Mouse (Mus musculus) frontal cortex, postnatal 14 days (tissue): Measurements from ENCODE around the gene Idua.

Source experiments
- DNase-seq, 2 experiments: peaks; one replicate each; pipeline ENCODE4 v3.0.0; 2022; ENCODE audit warnings: low spot score in 2 of 2

Idua gene

GRCm38 (mm10) chr5:108679909-108680308, 19.8 kb downstream of the Idua start:
- no peak for DNase-seq

DNA sequence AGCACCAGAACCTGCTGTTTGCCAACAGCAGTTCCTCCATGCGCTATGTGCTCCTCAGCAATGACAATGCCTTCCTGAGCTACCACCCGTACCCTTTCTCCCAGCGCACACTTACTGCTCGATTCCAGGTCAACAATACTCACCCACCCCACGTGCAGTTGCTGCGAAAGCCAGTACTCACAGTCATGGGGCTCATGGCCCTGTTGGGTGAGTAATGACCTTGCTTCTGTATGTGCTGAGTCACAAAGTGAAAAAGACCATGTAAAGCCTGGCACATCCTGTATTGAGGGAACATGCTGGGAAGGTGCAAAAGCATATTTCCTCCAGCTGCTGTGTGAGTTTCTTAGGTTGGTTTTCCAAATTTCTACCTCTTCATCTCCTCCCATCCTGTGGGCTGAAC, 20.7 kb downstream of the Idua start:
- DNase-seq = no peak

- no peak for DNase-seq
Measured at GRCm38 (mm10) chr5:108689091-108689490, 29.0 kb downstream of the Idua start.

- DNase-seq = no peak
Measured at GRCm38 (mm10) chr5:108691152-108691551, 31.0 kb downstream of the Idua start.

DNA sequence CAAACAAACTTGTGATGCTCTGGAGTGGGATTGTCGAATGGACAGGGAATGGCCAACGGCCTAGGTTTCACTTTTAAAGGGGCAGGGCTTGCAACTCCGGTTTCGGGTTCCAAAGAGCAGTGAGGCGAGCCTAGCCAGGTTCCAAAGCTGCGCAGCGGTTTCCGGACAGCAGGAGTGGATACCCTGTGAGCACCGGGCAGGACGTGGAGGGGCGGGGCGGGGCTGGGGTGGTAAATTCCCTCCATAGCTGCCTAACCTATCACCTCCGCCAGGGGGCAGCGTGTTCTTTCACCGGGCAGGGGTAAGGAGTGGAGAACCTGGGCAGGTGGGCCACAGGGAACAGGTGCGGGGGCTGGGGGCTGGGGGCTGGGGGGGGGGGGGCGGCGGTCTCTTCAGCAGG, 32.1 kb downstream of the Idua start, which contains the start of gene Fgfrl1:
TSS of gene Fgfrl1 (plus strand) at position 112 of the 400 bp plus-strand sequence.
- no peak for DNase-seq

- peak in 1 of 2 experiments; percentile 65 for DNase-seq
Measured at GRCm38 (mm10) chr5:108693872-108694288, 33.7 kb downstream of the Idua start.

DNA sequence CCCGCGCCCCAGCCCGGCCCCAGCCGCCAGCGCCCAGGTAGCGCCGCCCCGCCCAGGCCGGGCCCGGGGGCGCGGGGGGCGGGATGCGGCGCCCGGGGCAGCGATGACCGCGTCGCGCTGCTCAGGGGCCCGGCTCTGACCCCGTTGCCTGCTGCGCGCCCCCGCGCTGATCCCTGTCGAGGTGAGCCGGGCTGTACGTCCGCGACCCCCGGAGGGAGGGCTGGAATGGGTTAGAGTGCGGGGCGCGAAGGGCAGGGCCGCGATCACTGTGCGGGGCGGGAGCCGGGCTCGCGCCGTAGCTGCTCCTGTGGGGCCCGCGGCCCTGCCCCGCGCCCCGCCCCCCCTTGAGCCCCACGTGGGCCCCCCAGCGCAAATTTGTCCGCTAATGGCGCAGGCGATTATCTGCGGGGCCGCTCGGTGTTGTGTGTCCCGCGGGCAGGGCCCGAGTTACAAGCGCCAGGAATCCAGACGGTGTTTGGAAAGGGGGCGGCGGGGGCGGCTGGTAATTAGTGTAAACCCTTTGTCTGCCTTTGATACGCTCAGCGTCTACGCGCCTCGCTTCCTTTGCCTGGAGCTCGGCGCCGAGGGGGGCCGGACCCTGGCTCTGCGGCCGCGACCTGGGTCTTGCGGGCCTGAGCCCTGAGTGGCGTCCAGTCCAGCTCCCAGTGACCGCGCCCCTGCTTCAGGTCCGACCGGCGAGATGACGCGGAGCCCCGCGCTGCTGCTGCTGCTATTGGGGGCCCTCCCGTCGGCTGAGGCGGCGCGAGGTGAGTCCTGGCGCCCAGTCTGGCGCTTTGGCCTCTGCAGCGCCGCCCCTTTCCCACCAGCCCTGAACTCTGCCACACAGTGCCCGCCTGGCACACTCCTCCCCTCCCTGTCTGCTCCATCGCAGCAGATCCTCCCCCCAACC, 34.5 kb downstream of the Idua start:
- DNase-seq = no peak

DNA sequence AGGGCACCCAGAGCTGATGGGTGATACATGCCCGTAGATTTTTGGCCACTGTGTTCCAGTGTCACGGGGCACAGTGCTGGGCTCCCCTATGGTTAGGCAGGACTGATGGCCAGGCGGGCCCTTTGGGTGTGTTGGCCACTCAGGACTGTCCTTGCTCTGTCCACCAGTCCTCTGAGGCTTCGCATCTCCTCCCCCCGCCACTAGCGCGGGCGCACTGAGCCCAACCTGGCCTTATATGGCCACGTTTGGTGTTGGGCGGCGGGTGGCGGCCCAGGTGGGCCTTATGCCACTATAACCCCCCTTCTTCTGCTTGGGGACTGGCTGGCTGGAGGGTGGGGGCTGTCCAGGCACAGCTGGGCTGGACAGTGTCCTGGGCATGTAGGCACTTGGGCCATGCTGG, 35.7 kb downstream of the Idua start:
- no peak for DNase-seq

GRCm38 (mm10) chr5:108696542-108696941, 36.4 kb downstream of the Idua start:
- DNase-seq = no peak

DNA sequence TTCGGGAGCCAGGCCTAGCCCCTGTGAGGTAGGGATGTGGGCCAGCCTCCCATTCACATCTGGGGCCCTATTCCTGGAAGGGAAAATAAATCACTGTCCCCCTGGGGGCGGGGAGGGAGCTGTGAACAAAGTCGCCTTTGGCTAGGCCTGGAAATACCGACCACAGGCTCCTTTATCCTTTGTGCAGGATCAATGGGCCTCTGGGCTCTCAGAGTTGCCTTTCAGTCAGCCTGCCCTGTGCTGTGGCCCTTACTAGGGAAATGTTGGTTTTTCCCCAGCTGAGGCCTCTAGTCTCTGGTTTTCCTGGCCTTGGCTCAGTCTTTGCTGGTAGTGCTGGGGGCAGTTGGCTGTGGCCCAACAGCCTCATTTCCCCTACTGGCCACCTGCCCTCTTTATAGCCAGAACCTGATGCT, 37.2 kb downstream of the Idua start:
- DNase-seq = peak; percentile 55 to 62

DNA sequence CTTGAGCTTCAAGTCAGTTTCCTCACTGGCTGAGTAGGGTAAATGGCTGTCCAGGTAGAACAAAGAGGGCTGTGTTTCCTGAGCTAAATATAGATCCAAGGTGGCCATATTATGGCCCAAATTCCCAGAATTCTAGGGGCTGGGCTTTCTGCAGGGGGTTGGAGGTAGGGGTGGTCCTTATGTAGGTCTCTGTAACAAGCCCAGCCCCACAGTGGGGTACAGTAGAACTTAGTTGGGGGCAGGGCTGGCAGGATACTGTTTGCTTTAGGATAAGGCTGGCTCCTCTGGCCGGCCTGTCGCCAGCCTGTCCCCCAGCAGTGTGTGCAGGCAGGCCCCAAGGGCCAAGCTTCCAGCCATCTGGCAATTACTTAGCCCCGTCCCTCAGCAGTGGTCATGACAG, 40.2 kb downstream of the Idua start:
- DNase-seq = no peak

DNA sequence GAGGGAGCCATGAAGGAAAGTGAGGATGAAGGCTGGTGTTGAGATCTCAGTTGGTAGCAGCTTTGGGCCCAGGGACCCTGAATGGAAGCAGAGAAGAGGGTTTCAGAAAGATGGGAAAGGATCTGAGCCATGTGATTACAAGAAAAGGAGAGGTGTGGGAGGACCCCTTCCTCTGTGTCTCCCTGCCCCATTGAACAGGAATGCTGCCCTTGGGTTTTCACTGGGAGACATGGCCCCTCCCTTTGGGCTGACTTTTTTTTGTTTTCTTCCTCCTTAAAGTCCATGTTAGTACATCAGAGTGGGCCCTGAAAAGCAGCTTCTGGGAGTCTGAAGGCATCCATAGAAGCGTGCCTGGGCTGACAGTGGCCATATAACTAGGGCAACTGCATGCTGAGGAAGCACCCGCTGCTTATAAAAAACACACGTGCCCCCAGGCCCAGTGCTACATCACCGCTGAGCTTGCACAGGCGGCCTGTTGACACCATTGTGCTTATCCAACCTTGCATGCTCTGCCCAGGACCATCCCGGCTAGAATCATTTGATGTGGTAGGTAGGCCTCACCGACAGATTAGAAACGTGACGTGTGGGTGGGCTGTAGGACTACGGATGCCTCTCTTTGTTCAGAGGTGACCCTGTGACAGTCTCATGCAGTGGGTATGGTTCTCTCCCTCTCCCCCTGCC, 41.4 kb downstream of the Idua start:
- no peak for DNase-seq

DNA sequence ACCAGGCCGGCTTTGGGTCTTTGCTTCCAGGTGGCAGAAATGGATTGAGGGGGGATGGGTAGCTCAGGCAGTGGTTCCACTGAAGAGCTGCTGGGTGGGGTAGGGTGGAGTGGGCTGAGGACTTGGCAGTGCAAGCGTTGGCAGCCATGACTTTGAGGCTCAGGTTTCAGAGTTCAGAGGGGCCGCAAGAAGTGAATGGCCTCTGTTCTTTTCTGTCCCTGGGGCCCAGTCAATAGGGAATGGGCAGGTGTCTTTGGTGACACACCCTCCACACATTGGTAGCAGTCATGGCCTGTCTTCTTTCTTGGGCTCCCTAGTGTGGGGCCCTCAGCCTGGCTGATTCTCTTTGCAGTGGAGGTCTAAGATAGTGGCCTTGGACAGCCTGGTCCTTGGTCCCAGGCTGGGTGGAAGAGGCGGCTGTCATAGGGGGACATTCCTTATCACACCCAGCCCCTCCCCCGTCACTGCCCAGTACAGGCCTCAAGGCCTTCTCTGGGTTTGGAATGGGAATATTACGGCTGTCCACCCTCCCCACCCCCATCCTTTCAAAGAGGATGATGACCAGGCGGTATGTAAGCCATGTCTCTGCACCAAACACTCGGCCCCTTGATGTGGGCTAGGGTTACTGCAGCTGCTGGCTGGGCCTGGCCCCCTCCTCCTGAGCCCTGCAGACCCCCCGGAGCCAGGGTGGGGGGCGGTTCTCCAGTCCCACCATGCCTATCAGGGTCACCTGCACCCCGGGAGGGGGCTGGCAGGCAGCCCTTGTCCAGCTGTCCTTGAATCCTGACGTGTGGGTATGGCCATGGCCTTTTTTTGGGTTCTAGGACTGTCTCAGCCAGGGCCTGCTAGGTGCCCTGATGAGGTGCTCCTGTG, 43.9 kb downstream of the Idua start:
- DNase-seq = no peak

- DNase-seq = no peak
Measured at GRCm38 (mm10) chr5:108707758-108708157, 47.6 kb downstream of the Idua start.

GRCm38 (mm10) chr5:108708419-108708818, 48.3 kb downstream of the Idua start:
- no peak for DNase-seq

DNA sequence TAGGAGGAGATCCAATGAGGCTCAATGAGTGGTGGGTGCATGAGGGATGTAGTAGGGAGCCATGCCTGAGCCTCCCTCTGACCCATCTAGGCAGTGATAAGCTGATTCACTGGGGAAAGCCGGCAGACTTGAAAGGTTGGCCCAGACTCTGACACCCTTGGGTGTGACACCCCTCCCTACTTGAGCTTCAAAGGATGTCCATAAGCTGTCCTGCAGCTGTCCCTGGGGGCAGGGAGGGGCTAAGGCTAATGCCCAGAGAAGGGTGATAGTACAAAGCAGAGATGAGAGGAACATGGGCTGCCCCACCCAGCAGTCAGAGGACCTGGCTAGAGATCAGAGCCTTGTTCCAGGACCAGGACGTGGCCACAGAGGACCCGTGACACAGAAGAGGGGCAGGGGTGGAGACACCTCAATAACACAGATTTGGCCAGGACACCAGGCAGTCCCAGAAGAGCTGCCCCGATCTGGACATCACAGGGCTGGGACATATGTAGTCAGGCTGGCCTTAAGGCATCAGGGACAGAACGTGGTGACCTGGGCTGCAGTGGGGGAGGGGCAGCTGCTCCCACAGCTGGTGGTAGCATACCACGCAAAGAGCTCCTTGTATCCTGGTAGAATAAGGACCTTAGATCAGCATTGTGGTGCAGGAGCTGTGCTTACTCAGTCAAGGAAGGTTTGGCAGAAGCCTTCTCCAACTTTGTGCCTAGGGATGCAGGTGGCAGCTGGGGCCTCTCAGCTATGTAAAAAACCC, 49.0 kb downstream of the Idua start:
- no peak for DNase-seq

DNA sequence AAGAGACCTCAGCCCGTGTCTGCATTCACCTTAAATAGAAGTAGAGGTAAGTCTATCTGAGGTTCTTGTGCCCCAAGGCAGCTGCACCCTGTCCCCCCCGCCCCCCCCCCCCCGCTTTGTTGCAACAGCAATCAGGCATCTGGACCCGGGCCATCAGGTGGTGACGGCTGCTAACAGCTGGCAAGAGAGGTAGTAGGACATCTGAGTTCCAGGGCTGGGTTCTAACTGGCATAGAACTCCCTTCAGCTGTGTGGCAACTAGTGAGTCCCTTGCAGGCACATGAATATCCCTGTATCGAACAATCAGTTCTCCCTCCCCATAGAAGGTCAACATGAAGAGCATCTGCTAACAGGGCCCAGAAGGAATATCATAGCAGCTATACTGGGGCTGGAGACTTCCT, 51.8 kb downstream of the Idua start:
- DNase-seq = no peak

DNA sequence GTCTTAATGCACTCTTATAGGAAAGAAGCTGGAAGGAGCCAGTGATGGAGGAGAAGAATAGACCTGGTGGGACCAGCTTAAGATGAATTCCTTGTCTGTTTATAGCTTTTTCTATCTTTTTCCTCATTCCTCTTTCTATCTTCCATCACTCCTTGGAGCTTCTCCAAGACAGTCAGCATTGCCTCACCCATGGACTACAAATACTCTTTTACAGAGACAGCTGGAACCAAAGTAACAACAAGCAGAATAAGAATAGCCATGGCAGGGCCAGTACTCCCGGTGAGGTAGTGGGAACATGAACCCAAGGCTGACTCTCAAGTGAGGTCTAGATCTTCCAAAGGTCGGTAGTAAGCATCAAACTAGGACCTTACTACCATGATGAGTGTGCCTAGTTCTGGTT, 53.0 kb downstream of the Idua start:
- DNase-seq = no peak

DNA sequence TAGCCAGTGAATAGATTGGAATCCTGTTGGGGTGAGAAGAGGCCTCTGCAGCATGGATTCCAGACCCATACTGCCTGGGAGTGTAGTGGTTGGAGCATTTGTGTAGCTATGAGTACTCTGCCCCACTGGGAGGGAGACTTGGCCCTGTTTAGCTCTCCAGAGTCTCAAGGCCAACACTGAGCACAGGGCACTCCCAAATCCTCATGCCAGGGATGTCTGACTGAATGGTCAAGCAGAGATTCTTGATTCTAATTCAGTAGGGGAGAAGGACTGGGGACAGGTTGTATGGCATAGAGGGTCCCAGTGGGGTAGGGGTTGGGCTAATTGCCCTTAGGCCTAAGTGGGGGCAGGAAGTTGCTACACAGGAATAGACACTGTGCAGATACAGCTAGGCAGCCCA, 53.6 kb downstream of the Idua start:
- DNase-seq = no peak

- DNase-seq = no peak
Measured at GRCm38 (mm10) chr5:108714149-108714548, 54.0 kb downstream of the Idua start.

- no peak for DNase-seq
Measured at GRCm38 (mm10) chr5:108715974-108716373, 55.8 kb downstream of the Idua start.
